In genomic region chr2:158584621-158585358, GRCm38 (mm10) we compare ENCODE assay signal across 10 mouse cellular contexts. TPM values are rescaled to one million over a fixed set of nuclear protein-coding genes. Genes with fewer than 3 reads are reported as not detected.
DNase-seq lines count a peak whose midpoint lies in the region; ATAC-seq and TF ChIP-seq lines count a peak whose summit lies in the region.
"Had no signal": no experiment of that assay in that cellular context is flagged by ENCODE, and none has a peak within 500 bp of the region (broad histone marks: within the 10 kb centered on the region; RNA-seq: fewer than 3 reads in every experiment).

No protein-coding gene starts in this region.

- TF ChIP-seq CTCF in cerebellum, adult 2 months (IDR thresholded peaks at IDR 0.05; ENCODE audit: borderline replicate concordance, insufficient read depth, low read depth, low read length), result no peak

- no peak overlapping the region for H3K4me2 ChIP-seq in neural tube, embryonic 15.5 days
- 0 out of 2 replicates have a peak overlapping the region, but pooled peaks have one; percentile 6 for H3K4me2 ChIP-seq in liver, embryonic 16.5 days (ENCODE audit: low read depth, low read length)
- H3K4me2 ChIP-seq: limb, embryonic 15.5 days had no signal

- H3K9me3 ChIP-seq in neural tube, embryonic 15.5 days (replicated peaks), result no peaks in the 10 kb centered on the region
- no peaks in the 10 kb centered on the region for H3K9me3 ChIP-seq in liver, embryonic 16.5 days (replicated peaks; ENCODE audit: control insufficient read depth, low read length)
- H3K9me3 ChIP-seq: limb, embryonic 15.5 days had no signal

- no peak overlapping the region for H3K27ac ChIP-seq in neural tube, embryonic 15.5 days (replicated peaks)
- H3K27ac ChIP-seq in liver, embryonic 16.5 days (ENCODE audit: low read length), result no peak overlapping the region
- H3K27ac ChIP-seq in cerebellum, adult 2 months (ENCODE audit: insufficient read depth, low read length), result no peak overlapping the region
- H3K27ac ChIP-seq: limb, embryonic 15.5 days had no signal

- DNase-seq in neural tube, embryonic 10.5 days (ENCODE audit: extremely low spot score, low spot score), result peak; percentile 59
- DNase-seq in forelimb bud, embryonic 11.5 days (ENCODE audit: low read depth, low spot score), result peak; percentile 81
- DNase-seq in right cerebral cortex, postnatal 4 days, result no peak
- no peak for DNase-seq in cerebellum, adult 2 months
- no peak for DNase-seq in left cerebral cortex, adult 9 months (ENCODE audit: low spot score in 2 of 2)

- no peak for ATAC-seq in neural tube, embryonic 15.5 days (ENCODE audit: low FRiP score)
- ATAC-seq in liver, embryonic 16.5 days (ENCODE audit: low read depth), result peak; percentile 65
- no peak for ATAC-seq in monocyte, adult 5-6 weeks (replicated peaks; ENCODE audit: insufficient number of reproducible peaks, low FRiP score, low TSS enrichment, poor library complexity, severe bottlenecking)

- H3K9ac ChIP-seq in neural tube, embryonic 15.5 days (replicated peaks), result no peak overlapping the region
- no peak overlapping the region for H3K9ac ChIP-seq in liver, embryonic 16.5 days (ENCODE audit: low read depth, low read length)
- H3K9ac ChIP-seq: limb, embryonic 15.5 days had no signal

- H3K4me3 ChIP-seq in neural tube, embryonic 15.5 days (replicated peaks), result no peak overlapping the region
- H3K4me3 ChIP-seq in liver, embryonic 16.5 days (ENCODE audit: low read depth, low read length), result no peak overlapping the region
- H3K4me3 ChIP-seq in cerebellum, adult 2 months (replicated peaks; ENCODE audit: insufficient read depth, low read depth, low read length), result no peak overlapping the region
- H3K4me3 ChIP-seq: limb, embryonic 15.5 days had no signal

- H3K4me1 ChIP-seq in neural tube, embryonic 15.5 days, result peaks cover 29% of the 10 kb centered on the region
- peaks cover 4% of the 10 kb centered on the region; the same call in 1 of the 2 replicates for H3K4me1 ChIP-seq in liver, embryonic 16.5 days (ENCODE audit: control insufficient read depth, low read depth, low read length)
- no peaks in the 10 kb centered on the region for H3K4me1 ChIP-seq in cerebellum, adult 2 months (ENCODE audit: control insufficient read depth, insufficient read depth, low read length)
- H3K4me1 ChIP-seq: limb, embryonic 15.5 days had no signal

- WGBS in neural tube, embryonic 15.5 days, result 12% methylated on average over 12 of the region's 12 CpGs
- 2% methylated on average over 12 of the region's 12 CpGs for WGBS in liver, embryonic 16.5 days (ENCODE audit: insufficient replicate concordance)
- WGBS in cerebellum, adult 2 months, result 14% methylated on average over 12 of the region's 12 CpGs

- TF ChIP-seq POLR2A in cerebellum, adult 2 months (IDR thresholded peaks at IDR 0.05; ENCODE audit: borderline replicate concordance, insufficient read depth, low read length), result no peak

- peaks cover 11% of the 10 kb centered on the region for H3K27me3 ChIP-seq in neural tube, embryonic 15.5 days (replicated peaks)
- no peaks in the 10 kb centered on the region for H3K27me3 ChIP-seq in liver, embryonic 16.5 days (ENCODE audit: control insufficient read depth, insufficient read depth, low read depth, low read length)
- H3K27me3 ChIP-seq in cerebellum, adult 2 months (ENCODE audit: control insufficient read depth, insufficient read depth, low read length), result peaks cover 2% of the 10 kb centered on the region; the same call in 1 of the 2 replicates

- H3K36me3 ChIP-seq in neural tube, embryonic 15.5 days, result no peaks in the 10 kb centered on the region
- H3K36me3 ChIP-seq in liver, embryonic 16.5 days (ENCODE audit: control insufficient read depth, insufficient read depth), result no peaks in the 10 kb centered on the region
- H3K36me3 ChIP-seq: limb, embryonic 15.5 days had no signal

RNA-seq across cellular contexts. Expression of gene Slc32a1, which starts 25.8 kb away (rescaled TPM):
- polyA plus RNA-seq in neural tube, embryonic 15.5 days (2015; fragmentation: Nextera tagmentation; extraction: Ambion mirVana), result 9.7 and 11.1 TPM in 2 replicates
- polyA plus RNA-seq in liver, embryonic 16.5 days (2015; fragmentation: Nextera tagmentation; extraction: Ambion mirVana), result not detected in 2 replicates
- not detected in 3 replicates for total RNA-seq in monocyte, adult 5-6 weeks (2017)
- polyA plus RNA-seq in cerebellum, adult 2 months (2012; rRNA removed), result 218 TPM in 2 replicates
- polyA plus RNA-seq: limb, embryonic 15.5 days; stomach, embryonic 14.5 days had no signal

RNA-seq across cellular contexts. Expression of gene Actr5, which starts 39.9 kb away (rescaled TPM):
- polyA plus RNA-seq in neural tube, embryonic 15.5 days (2015; fragmentation: Nextera tagmentation; extraction: Ambion mirVana), result 11.4 TPM in 2 replicates
- 1.8 and 2.3 TPM in 2 replicates for polyA plus RNA-seq in liver, embryonic 16.5 days (2015; fragmentation: Nextera tagmentation; extraction: Ambion mirVana)
- total RNA-seq in monocyte, adult 5-6 weeks (2017), result 22.5 to 30.7 TPM (median 30.6 TPM) in 3 replicates
- polyA plus RNA-seq in cerebellum, adult 2 months (2012; rRNA removed), result 7.2 and 7.5 TPM in 2 replicates

Comparison
In these comparisons a context has a peak if more than half of its experiments do, and no peak if none do; other contexts are left out.
1. DNase-seq: peak in neural tube, embryonic 10.5 days (single experiment) and forelimb bud, embryonic 11.5 days (single experiment); none in right cerebral cortex, postnatal 4 days (single experiment), cerebellum, adult 2 months (0 of 2) and left cerebral cortex, adult 9 months (0 of 2).
2. RNA of gene Slc32a1, which starts 25.8 kb away (polyA plus RNA-seq): 218 TPM in cerebellum, adult 2 months; 9.7 to 11.1 TPM in neural tube, embryonic 15.5 days and not detected in liver, embryonic 16.5 days; every median in the first group is over 10 times any median in the second.